ENCODE assay signal across 27 mouse cellular contexts in the genomic region with DNA sequence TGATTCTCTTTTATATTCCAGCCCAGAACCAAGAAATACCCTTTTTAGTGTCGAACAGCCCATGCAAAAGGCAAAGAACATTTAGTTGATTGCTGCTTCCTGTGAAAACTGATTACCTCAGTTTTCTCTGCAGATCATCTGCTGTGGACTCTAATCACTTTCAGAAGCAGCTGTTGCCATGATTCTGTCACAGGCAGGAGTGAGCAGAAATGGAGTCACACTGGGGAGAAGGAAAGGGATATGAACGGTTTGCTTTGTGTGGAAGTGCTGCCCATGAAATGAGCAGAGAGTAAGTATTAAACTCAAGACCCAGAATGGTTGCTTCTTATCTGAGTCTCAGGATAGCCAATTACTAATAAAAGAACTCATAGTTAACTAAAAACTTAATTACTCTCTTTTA.
DNase-seq lines count a peak whose midpoint lies in the region; ATAC-seq and TF ChIP-seq lines count a peak whose summit lies in the region.
"Had no signal": no experiment of that assay in that cellular context is flagged by ENCODE, and none has a peak within 500 bp of the region (broad histone marks: within the 10 kb centered on the region; RNA-seq: fewer than 3 reads in every experiment).

No protein-coding gene starts in this region.

- H3K4me2 ChIP-seq in hindbrain, embryonic 14.5 days (replicated peaks), result no peak overlapping the region
- H3K4me2 ChIP-seq in hindbrain, embryonic 12.5 days (replicated peaks), result no peak overlapping the region
- H3K4me2 ChIP-seq in hindbrain, postnatal 0 days (ENCODE audit: low read depth, low read length), result no peak overlapping the region
- no peak overlapping the region for H3K4me2 ChIP-seq in hindbrain, embryonic 11.5 days (replicated peaks; ENCODE audit: low read depth, low read length)
- no peak overlapping the region for H3K4me2 ChIP-seq in midbrain, postnatal 0 days (ENCODE audit: low read depth, low read length, poor library complexity, severe bottlenecking)
- H3K4me2 ChIP-seq in midbrain, embryonic 14.5 days (ENCODE audit: low read length), result no peak overlapping the region
- H3K4me2 ChIP-seq: heart, embryonic 12.5 days; heart, embryonic 15.5 days had no signal

- no peaks in the 10 kb centered on the region for H3K9me3 ChIP-seq in hindbrain, embryonic 14.5 days (ENCODE audit: control insufficient read depth, low read length)
- H3K9me3 ChIP-seq in hindbrain, embryonic 12.5 days (replicated peaks), result no peaks in the 10 kb centered on the region
- no peaks in the 10 kb centered on the region for H3K9me3 ChIP-seq in hindbrain, postnatal 0 days (ENCODE audit: low read length)
- H3K9me3 ChIP-seq in hindbrain, embryonic 11.5 days (ENCODE audit: control insufficient read depth, low read length), result no peaks in the 10 kb centered on the region
- no peaks in the 10 kb centered on the region for H3K9me3 ChIP-seq in midbrain, postnatal 0 days (ENCODE audit: low read length)
- H3K9me3 ChIP-seq in midbrain, embryonic 14.5 days (ENCODE audit: control insufficient read depth, low read length), result no peaks in the 10 kb centered on the region
- H3K9me3 ChIP-seq: forebrain, embryonic 10.5 days; G1E; heart, embryonic 12.5 days; heart, embryonic 15.5 days had no signal

- no peaks in the 10 kb centered on the region for H3K36me3 ChIP-seq in hindbrain, embryonic 14.5 days (replicated peaks; ENCODE audit: control insufficient read depth, insufficient read depth)
- H3K36me3 ChIP-seq in hindbrain, embryonic 12.5 days, result no peaks in the 10 kb centered on the region
- H3K36me3 ChIP-seq in hindbrain, postnatal 0 days (ENCODE audit: insufficient read depth, low read length), result no peaks in the 10 kb centered on the region
- no peaks in the 10 kb centered on the region for H3K36me3 ChIP-seq in hindbrain, embryonic 11.5 days (ENCODE audit: control insufficient read depth, insufficient read depth, low read length)
- H3K36me3 ChIP-seq in midbrain, postnatal 0 days (ENCODE audit: insufficient read depth, low read length), result no peaks in the 10 kb centered on the region
- H3K36me3 ChIP-seq in midbrain, embryonic 14.5 days (ENCODE audit: control insufficient read depth, insufficient read depth, low read length), result no peaks in the 10 kb centered on the region
- H3K36me3 ChIP-seq: forebrain, embryonic 10.5 days; G1E; heart, embryonic 12.5 days; heart, embryonic 15.5 days had no signal

- no peak overlapping the region for H3K9ac ChIP-seq in hindbrain, embryonic 14.5 days
- no peak overlapping the region for H3K9ac ChIP-seq in hindbrain, embryonic 12.5 days
- no peak overlapping the region for H3K9ac ChIP-seq in hindbrain, postnatal 0 days (replicated peaks; ENCODE audit: low read length)
- no peak overlapping the region for H3K9ac ChIP-seq in hindbrain, embryonic 11.5 days (ENCODE audit: low read depth, low read length)
- H3K9ac ChIP-seq in midbrain, postnatal 0 days (replicated peaks; ENCODE audit: low read length, poor library complexity, severe bottlenecking), result no peak overlapping the region
- H3K9ac ChIP-seq in midbrain, embryonic 14.5 days (replicated peaks; ENCODE audit: low read length), result no peak overlapping the region
- H3K9ac ChIP-seq: heart, embryonic 12.5 days; heart, embryonic 15.5 days had no signal

- TF ChIP-seq CTCF in hindbrain, postnatal 0 days (IDR thresholded peaks at IDR 0.05; ENCODE audit: low read depth), result no peak
- TF ChIP-seq CTCF in midbrain, postnatal 0 days (IDR thresholded peaks at IDR 0.05), result no peak

- peak; percentile 51; the same call in 1 of the 2 replicates for ATAC-seq in hindbrain, embryonic 14.5 days (ENCODE audit: low FRiP score)
- no peak for ATAC-seq in hindbrain, embryonic 12.5 days (ENCODE audit: low FRiP score)
- ATAC-seq in hindbrain, postnatal 0 days, result no peak
- no peak for ATAC-seq in hindbrain, embryonic 11.5 days (ENCODE audit: low FRiP score)
- ATAC-seq in midbrain, postnatal 0 days (ENCODE audit: low FRiP score), result no peak
- ATAC-seq in midbrain, embryonic 14.5 days (ENCODE audit: low FRiP score, low TSS enrichment), result no peak
- ATAC-seq: forebrain, embryonic 14.5 days; intestine, postnatal 0 days; Patski had no signal

- WGBS in hindbrain, embryonic 14.5 days, result 50% methylated on average over 2 of the region's 2 CpGs
- 62% methylated on average over 2 of the region's 2 CpGs for WGBS in hindbrain, embryonic 12.5 days
- 55% methylated on average over 2 of the region's 2 CpGs for WGBS in hindbrain, postnatal 0 days
- 81% methylated on average over 2 of the region's 2 CpGs for WGBS in hindbrain, embryonic 11.5 days
- WGBS in midbrain, postnatal 0 days, result 55% methylated on average over 2 of the region's 2 CpGs
- WGBS in midbrain, embryonic 14.5 days, result 61% methylated on average over 2 of the region's 2 CpGs

- no peak overlapping the region for H3K4me3 ChIP-seq in hindbrain, embryonic 14.5 days (replicated peaks; ENCODE audit: low read length)
- H3K4me3 ChIP-seq in hindbrain, embryonic 12.5 days, result no peak overlapping the region
- H3K4me3 ChIP-seq in hindbrain, postnatal 0 days (ENCODE audit: low read length), result no peak overlapping the region
- no peak overlapping the region for H3K4me3 ChIP-seq in hindbrain, embryonic 11.5 days (ENCODE audit: low read depth, low read length)
- H3K4me3 ChIP-seq in midbrain, postnatal 0 days (ENCODE audit: low read depth, low read length), result no peak overlapping the region
- H3K4me3 ChIP-seq in midbrain, embryonic 14.5 days (replicated peaks; ENCODE audit: low read depth, low read length), result no peak overlapping the region
- H3K4me3 ChIP-seq: forebrain, embryonic 10.5 days; heart, embryonic 12.5 days; heart, embryonic 15.5 days had no signal

- no peaks in the 10 kb centered on the region for H3K27me3 ChIP-seq in hindbrain, embryonic 14.5 days (ENCODE audit: control insufficient read depth, insufficient read depth, low read length)
- no peaks in the 10 kb centered on the region for H3K27me3 ChIP-seq in hindbrain, embryonic 12.5 days
- no peaks in the 10 kb centered on the region for H3K27me3 ChIP-seq in hindbrain, postnatal 0 days (ENCODE audit: insufficient read depth, low read length)
- H3K27me3 ChIP-seq in hindbrain, embryonic 11.5 days (ENCODE audit: control insufficient read depth, insufficient read depth, low read length), result no peaks in the 10 kb centered on the region
- H3K27me3 ChIP-seq in midbrain, postnatal 0 days (ENCODE audit: insufficient read depth, low read length), result no peaks in the 10 kb centered on the region
- H3K27me3 ChIP-seq in midbrain, embryonic 14.5 days (ENCODE audit: control insufficient read depth, insufficient read depth, low read length), result no peaks in the 10 kb centered on the region
- H3K27me3 ChIP-seq: CH12.LX; heart, embryonic 12.5 days; heart, embryonic 15.5 days; Patski had no signal

- no peak for DNase-seq in hindbrain, embryonic 14.5 days (ENCODE audit: low spot score)
- peak; percentile 9 for DNase-seq in hindbrain, postnatal 0 days (ENCODE audit: low spot score)
- no peak for DNase-seq in hindbrain, embryonic 11.5 days (ENCODE audit: low spot score)
- DNase-seq in midbrain, postnatal 0 days (ENCODE audit: low spot score), result peak; percentile 9
- DNase-seq in midbrain, embryonic 14.5 days, result no peak
- DNase-seq in ovary, postnatal 36 days (ENCODE audit: low spot score), result no peak
- DNase-seq: adrenal gland, postnatal 10 days; adrenal gland, postnatal 36 days; B cell, adult 2 months; cerebellum, adult 11-12 months; cerebellum, adult 8-10 months; cerebellum, postnatal 10 days; cerebellum, postnatal 36 days; embryo, embryonic 11 days; gastrocnemius, postnatal 25 days; heart, adult 18-20 months; heart, postnatal 10 days; heart, postnatal 36 days had no signal

- no peak overlapping the region for H3K27ac ChIP-seq in hindbrain, embryonic 14.5 days
- no peak overlapping the region for H3K27ac ChIP-seq in hindbrain, embryonic 12.5 days
- no peak overlapping the region for H3K27ac ChIP-seq in hindbrain, postnatal 0 days
- H3K27ac ChIP-seq in hindbrain, embryonic 11.5 days (ENCODE audit: low read depth, low read length), result no peak overlapping the region
- no peak overlapping the region for H3K27ac ChIP-seq in midbrain, postnatal 0 days (ENCODE audit: low read depth, low read length)
- no peak overlapping the region for H3K27ac ChIP-seq in midbrain, embryonic 14.5 days (replicated peaks; ENCODE audit: low read depth, low read length)
- H3K27ac ChIP-seq: forebrain, embryonic 10.5 days; heart, embryonic 15.5 days had no signal

- H3K4me1 ChIP-seq in hindbrain, embryonic 14.5 days (replicated peaks; ENCODE audit: control insufficient read depth, insufficient read depth, low read length), result no peaks in the 10 kb centered on the region
- H3K4me1 ChIP-seq in hindbrain, embryonic 12.5 days, result no peaks in the 10 kb centered on the region
- no peaks in the 10 kb centered on the region for H3K4me1 ChIP-seq in hindbrain, postnatal 0 days (ENCODE audit: insufficient read depth, low read length)
- H3K4me1 ChIP-seq in hindbrain, embryonic 11.5 days (replicated peaks; ENCODE audit: control insufficient read depth, insufficient read depth, low read length), result no peaks in the 10 kb centered on the region
- H3K4me1 ChIP-seq in midbrain, postnatal 0 days (ENCODE audit: insufficient read depth, low read length), result no peaks in the 10 kb centered on the region
- H3K4me1 ChIP-seq in midbrain, embryonic 14.5 days (ENCODE audit: control insufficient read depth, insufficient read depth, low read length), result no peaks in the 10 kb centered on the region
- H3K4me1 ChIP-seq: forebrain, embryonic 10.5 days; heart, embryonic 12.5 days; heart, embryonic 15.5 days had no signal

Comparison
In these comparisons a context has a peak if more than half of its experiments do, and no peak if none do; other contexts are left out.
1. DNase-seq: peak in hindbrain, postnatal 0 days (single experiment) and midbrain, postnatal 0 days (single experiment); none in hindbrain, embryonic 14.5 days (single experiment), hindbrain, embryonic 11.5 days (single experiment), midbrain, embryonic 14.5 days (single experiment) and ovary, postnatal 36 days (single experiment).